Mouse (Mus musculus) 3T3-L1 (cell line): ENCODE results near the gene Catip.
A peak's percentile ranks its signal among the peaks of the same experiment; 100 is the strongest.

Source experiments
- DNase-seq: peaks from one replicate; pipeline ENCODE4 v3.0.0-alpha.2; 2015; ENCODE audit warnings: low read depth, low spot score

Catip gene

DNA sequence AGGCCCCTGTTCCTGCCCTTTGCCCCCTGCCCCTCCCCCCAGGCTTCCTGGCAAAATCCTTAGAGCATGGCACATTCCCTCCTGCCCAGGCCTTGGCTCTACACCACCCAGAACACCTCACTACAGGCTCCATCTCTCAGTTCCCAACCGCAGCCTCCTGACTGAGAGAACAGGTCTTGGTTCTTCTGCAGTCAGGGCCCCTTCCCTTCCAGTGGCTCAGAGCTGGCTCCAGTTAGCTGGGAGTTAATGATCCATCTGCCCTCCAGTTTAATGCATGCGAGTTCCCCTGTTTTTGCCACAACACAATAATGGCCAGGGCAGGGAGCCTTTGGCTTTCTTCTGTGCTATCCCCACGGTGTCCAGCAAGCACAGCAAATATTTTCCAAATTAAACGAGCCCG is 18.7 kb upstream of the Catip start:
- no peak for DNase-seq

- DNase-seq = no peak
Observed at GRCm38 (mm10) chr1:74344163-74344916, 17.6 kb upstream of the Catip start.

GRCm38 (mm10) chr1:74351185-74351769 is 10.6 kb upstream of the Catip start:
- DNase-seq = peak; percentile 26

DNA sequence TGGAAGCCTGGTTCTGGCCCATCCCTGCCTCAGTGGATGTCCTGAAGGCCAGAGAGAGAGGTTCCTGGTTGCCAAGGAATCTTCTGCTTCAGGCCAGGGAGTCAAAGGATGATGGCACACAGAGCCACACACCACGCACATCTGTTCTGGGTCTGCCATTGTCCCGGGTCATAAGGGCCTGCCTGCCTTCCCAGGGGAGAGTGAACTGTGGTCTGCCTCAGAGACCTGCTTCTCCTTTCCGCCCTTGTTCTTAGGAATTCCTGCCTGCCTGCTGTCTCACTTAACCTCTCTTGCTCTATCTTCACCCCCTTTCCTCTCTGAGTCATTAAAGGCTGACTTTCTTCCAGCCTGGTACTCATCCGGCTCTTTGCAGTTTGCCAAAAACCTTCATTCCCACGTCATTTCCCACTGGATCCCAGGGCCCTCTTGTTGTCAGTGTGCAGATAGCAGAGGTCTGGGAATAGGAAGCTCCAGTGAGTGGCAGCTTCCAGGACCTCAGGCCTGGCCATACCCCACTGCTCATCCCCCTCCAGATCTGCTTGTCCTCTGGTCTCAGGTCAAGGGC is 9.3 kb upstream of the Catip start:
- peak; percentile 93 for DNase-seq

DNA sequence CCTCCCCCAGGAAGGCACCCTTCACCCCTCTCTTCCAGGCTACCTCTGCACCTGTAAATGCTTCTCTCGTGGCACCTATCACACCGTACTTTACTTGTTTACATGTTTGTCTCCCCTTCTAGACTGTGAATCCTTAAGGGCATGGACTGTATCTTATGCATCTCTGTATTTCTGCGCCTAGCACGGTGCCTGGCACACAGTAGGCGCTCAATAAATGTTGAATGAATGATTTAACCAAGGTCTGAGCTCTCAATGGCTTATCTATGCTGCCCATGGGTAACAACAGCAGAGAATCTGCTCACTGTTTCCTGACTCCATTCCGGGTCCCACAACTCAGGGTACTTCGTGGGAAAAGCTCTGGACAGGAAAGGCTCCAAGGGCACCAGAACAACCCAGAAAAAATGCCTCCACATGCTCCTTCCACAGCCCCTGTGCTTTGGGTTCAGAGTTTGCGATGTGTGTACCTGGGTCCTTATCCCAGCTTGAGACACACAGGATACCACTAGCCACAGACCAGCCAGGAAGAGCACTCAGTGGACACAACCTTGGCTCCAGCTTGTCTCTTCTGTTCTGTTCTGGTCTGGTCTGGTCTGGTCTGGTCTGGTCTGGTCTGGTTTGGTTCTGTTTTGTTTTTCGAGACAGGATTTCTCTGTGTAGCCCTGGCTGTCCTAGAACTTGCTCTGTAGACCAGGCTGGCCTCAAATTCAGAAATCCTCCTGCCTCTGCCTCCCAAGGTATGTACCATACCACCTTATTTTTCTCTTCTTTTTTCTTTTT is 8.3 kb upstream of the Catip start:
- DNase-seq = no peak

DNA sequence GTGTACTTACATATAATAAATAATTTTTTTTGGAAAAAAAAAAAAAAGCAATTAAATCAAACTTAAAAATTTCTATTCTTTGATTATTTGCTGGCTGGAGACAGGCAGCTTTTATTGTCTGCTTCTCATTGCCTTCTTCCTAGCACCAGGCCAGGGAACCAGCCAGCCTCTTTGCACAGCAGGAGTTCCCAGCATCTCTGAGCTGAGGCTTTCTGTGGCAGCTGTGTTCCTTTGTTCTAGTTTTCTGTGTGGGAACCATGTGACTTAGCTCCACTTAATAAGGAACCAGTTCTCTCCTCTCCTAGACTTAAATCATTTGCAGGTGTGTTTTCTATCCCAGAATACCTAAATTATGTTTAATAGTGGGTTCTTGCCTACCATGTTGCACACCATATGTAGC is 4.4 kb upstream of the Catip start:
- DNase-seq = no peak

- DNase-seq = no peak
Observed at GRCm38 (mm10) chr1:74359952-74360517, 1.9 kb upstream of the Catip start.

GRCm38 (mm10) chr1:74362325-74363229 is 669 bp downstream of the Catip start:
- no peak for DNase-seq

- DNase-seq = no peak
Observed at GRCm38 (mm10) chr1:74363437-74363836, 1.5 kb downstream of the Catip start.

DNA sequence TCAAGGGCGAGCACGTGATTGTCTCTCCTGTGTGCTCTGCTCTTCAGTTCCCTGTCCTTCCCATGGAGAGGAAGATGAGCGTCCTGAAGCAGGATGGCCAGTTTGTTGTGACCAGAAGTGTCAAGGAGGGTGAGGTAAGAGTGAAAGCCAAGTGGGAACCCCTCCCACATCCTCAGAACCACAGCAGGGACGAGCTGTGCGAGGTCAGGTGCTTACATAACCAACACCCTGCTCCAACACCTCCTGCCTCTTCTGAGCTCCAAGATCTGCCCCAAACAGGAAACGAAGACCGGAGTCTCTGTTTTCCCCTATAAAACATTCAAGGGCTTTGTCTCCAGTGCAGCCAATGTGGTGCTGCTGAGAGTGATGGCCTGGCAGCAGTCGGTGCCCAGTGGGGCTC is 2.4 kb downstream of the Catip start:
- DNase-seq = no peak

DNA sequence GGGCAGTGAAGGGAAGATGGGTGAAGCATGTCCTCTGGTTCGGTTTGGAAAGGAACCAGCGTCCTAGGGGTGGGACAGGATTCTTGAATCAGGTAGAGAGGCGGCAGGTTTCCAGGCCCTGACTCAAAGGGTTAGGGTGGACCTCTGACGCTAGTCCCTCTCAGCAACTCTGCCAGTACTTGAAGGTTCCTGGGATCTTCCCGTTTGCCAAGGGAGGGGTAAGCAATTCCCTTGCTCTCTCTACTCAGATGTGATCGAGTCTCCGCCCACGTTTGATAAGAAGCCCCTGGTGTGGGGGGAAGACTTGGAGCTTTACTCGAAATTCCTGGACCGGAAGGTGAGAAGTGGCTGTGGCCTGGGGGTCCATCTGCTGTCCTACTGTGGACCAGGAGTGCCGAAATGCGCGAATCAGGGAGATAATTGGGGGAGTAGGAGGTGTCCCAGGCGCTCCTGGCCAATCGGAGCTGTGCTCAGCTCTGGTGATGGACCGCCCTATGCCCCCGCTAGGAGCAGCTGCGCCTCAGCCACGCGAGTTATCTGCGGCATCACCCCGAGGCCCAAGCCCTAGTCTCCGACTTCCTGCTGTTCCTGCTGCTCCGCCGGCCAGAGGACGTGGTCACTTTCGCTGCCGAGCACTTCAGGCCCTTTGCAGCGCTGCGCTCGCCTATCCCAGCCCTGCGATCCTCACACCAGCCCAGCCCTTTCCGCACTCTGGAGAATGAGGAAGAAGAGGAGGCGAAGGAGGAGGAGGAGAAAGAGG is 6.2 kb downstream of the Catip start:
- no peak for DNase-seq

DNA sequence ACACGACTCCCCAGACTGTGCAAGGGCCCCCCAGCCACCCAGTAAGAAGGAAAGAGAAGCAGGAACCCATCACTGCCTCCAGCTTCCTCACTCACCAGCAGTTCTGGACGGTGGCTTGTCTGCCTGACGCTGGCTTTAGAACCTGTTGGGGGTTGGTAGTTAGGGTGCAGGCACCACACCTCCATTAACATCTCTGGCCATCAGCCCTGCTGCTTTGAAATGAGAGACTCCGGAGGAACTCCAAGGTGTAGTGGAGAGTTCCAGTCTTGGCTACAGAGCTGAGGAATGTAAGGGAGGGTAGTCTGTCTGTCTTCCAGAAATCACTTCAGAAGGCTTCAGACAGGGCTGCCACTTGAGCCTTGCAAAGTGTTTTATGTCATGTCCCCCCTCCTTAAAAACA is 8.1 kb downstream of the Catip start:
- no peak for DNase-seq

DNA sequence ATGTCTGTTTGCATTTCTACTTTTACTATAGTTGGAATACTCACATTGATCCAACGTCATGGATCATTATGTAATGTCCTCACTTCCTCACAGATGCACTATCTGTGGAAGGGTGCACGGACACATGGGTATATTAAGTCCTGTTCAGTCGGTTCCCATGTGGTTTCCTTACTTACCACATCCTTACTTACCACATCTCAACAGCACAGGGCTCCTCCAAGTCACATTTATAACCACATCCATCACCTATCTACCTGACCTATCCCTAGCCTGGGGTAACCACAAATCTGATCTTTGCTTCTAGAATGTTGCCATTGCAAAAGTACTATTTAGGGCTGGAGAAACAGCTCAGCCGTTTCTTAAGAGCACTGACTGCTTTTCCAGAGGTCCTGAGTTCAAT is 11.5 kb downstream of the Catip start:
- peak; percentile 15 for DNase-seq

DNA sequence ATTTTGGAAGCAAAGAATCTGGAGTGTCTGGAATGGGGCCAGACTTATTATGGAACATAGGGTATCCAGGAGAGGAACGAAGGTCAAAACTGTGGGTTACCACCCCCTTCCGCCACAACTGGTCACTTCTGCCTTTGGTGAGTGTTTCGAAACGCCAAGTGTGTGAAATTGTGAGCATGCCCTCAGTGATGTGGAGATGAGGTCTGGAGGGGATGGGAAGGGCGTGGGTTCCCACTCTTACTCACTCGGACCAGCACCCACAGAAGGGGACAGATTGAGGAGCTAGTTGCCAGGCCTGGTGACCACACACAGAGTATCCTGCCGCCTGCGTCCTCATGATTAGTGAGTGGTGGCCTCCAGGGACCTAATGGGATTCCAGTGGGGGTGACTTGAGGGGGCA is 13.1 kb downstream of the Catip start, which contains the start of gene Slc11a1:
Slc11a1 (plus strand) TSS at position 216 of the 400 bp plus-strand sequence.
- no peak for DNase-seq

GRCm38 (mm10) chr1:74375561-74375960 is 13.7 kb downstream of the Catip start:
- no peak for DNase-seq

- DNase-seq = peak; percentile 41
Observed at GRCm38 (mm10) chr1:74376396-74376795, 14.5 kb downstream of the Catip start.

GRCm38 (mm10) chr1:74379058-74379504 is 17.2 kb downstream of the Catip start:
- DNase-seq = no peak

DNA sequence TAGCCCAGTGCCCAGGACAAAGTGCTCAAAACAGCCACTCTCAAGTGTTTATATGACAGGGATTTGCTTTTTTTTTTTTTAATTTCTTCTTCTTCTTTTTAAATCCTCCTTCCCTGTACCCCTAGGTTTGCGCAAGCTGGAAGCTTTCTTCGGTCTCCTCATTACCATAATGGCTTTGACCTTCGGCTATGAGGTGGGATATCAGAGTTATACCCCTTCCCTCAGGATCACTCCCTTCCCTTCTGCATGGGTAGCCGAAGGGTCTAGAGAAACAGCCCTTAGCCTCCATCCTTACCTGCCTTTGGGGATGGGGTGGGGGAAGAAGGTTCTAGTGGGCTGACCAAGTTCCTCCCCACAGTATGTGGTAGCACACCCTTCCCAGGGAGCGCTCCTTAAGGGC is 18.6 kb downstream of the Catip start:
- no peak for DNase-seq

DNA sequence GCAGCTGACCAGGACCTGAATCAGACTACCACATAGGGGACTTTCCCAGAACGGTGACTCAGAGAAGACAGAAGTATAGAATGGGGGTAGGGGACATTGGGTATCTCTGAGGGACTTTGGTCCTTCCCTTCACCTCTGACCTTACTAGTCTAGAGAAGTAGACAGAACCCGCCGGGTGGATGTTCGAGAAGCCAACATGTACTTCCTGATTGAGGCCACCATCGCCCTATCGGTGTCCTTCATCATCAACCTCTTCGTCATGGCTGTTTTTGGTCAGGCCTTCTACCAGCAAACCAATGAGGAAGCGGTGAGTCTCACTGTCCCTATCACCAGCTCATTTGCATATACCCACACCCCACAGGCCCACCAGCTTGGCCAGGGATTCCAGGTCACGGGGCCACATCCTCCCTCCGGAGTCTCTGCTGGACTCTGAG is 19.7 kb downstream of the Catip start:
- DNase-seq = peak; percentile 37

DNA sequence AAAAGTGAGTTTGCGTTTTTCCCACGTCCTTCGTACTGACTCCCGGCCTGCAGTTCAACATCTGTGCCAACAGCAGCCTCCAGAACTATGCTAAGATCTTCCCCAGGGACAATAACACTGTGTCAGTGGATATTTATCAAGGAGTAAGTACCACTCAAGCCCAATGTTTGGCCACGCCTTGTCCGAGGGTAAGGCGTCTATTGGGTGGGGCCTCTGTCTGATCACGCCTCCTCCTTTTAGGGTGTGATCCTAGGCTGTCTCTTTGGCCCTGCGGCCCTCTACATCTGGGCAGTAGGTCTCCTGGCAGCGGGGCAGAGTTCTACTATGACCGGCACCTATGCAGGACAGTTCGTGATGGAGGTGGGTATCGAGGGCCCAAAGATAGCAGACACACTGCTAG is 21.5 kb downstream of the Catip start:
- no peak for DNase-seq
